Mouse (Mus musculus) small intestine, adult 2 months (tissue): ENCODE results near the gene Srebf1. TPM values are rescaled to one million over a fixed set of nuclear protein-coding genes. Genes with fewer than 3 reads are reported as not detected.

Source experiments
- H3K27ac ChIP-seq: fragments of 200-500 bp; 2 replicates; pipeline ENCODE4 v1.5.1; 2012; ENCODE audit warnings: low read depth, low read length, control low read depth, inconsistent platforms; ENCODE audit not compliant: insufficient read depth
- H3K27me3 ChIP-seq: fragments of 200-500 bp; 2 replicates; pipeline ENCODE4 v1.6.1; 2012; ENCODE audit warnings: mild to moderate bottlenecking, moderate library complexity, low read length, inconsistent platforms; ENCODE audit not compliant: control insufficient read depth, insufficient read depth
- H3K36me3 ChIP-seq: fragments of 200-500 bp; 2 replicates; pipeline ENCODE4 v1.6.1; 2012; ENCODE audit warnings: mild to moderate bottlenecking, low read length, control low read depth, inconsistent platforms; ENCODE audit not compliant: control insufficient read depth, insufficient read depth
- H3K4me1 ChIP-seq: fragments of 200-500 bp; 2 replicates; pipeline ENCODE4 v1.6.1; 2012; ENCODE audit warnings: low read length, inconsistent platforms, mixed read lengths; ENCODE audit not compliant: control insufficient read depth, insufficient read depth, insufficient read length
- H3K4me3 ChIP-seq: fragments of 200-500 bp; 2 replicates; pipeline ENCODE4 v1.5.1; 2012; ENCODE audit warnings: low read depth, mild to moderate bottlenecking, control low read depth, inconsistent platforms, low read length, moderate library complexity
- CTCF ChIP-seq: fragments of 200-500 bp; IDR thresholded peaks from 2 replicates; pipeline ENCODE4 v1.5.1; 2012; ENCODE audit warnings: low read depth, mild to moderate bottlenecking, control low read depth, inconsistent platforms, low read length, moderate library complexity, mixed read lengths; ENCODE audit not compliant: insufficient replicate concordance, insufficient read length; ENCODE audit errors: extremely low read depth
- POLR2A ChIP-seq: fragments of 200-500 bp; IDR thresholded peaks from 2 replicates; pipeline ENCODE4 v1.6.1; 2012; ENCODE audit warnings: low read depth, mild to moderate bottlenecking, control low read depth, inconsistent platforms, low read length, moderate library complexity
- WGBS: fragments of 180-500 bp; shearing (Covaris S2); methylation state at CpG from one replicate; pipeline ENCODE4 v1.1.7; 2018; 5-methylcytosine and 5-hydroxymethylcytosine counted together
- polyA plus RNA-seq: library from polyadenylated mRNA; depleted of rRNA; stranded (reverse); fragments of >200 nt; gene quantifications from 2 replicates; pipeline ENCODE4 v1.2.3, GENCODE M21; 2012

Srebf1 gene
- polyA plus RNA-seq, 1 experiment, result 154 TPM

GRCm38 (mm10) chr11:60197998-60198619 is 24.3 kb downstream of the Srebf1 start:
- H3K27ac ChIP-seq, result no peak overlapping the region
- WGBS, result 81% methylated on average over 24 of the region's 24 CpGs
- no peaks in the 10 kb centered on the region for H3K27me3 ChIP-seq
- peaks cover 51% of the 10 kb centered on the region for H3K36me3 ChIP-seq
- TF ChIP-seq CTCF (no peak), POLR2A (no peak)
- H3K4me3 ChIP-seq, result no peak overlapping the region
- H3K4me1 ChIP-seq, result no peaks in the 10 kb centered on the region; the same call in 1 of the 2 replicates

- WGBS, result 55% methylated on average over 5 of the region's 5 CpGs
- no peak overlapping the region for H3K4me3 ChIP-seq
- no peaks in the 10 kb centered on the region for H3K27me3 ChIP-seq
- peaks cover 34% of the 10 kb centered on the region for H3K36me3 ChIP-seq
- TF ChIP-seq POLR2A, result no peak
- no peak for TF ChIP-seq CTCF
- no peak overlapping the region for H3K27ac ChIP-seq
- H3K4me1 ChIP-seq, result no peaks in the 10 kb centered on the region; the same call in 1 of the 2 replicates
These were observed 26.0 kb downstream of the Srebf1 start for GRCm38 (mm10) chr11:60196344-60196743.

- H3K4me1 ChIP-seq, result no peaks in the 10 kb centered on the region; the same call in 1 of the 2 replicates
- no peak for TF ChIP-seq POLR2A
- peak; percentile 45; the same call in 1 of the 2 replicates for TF ChIP-seq CTCF
- H3K27me3 ChIP-seq, result no peaks in the 10 kb centered on the region
- no peak overlapping the region for H3K4me3 ChIP-seq
- H3K27ac ChIP-seq, result no peak overlapping the region
- peaks cover 22% of the 10 kb centered on the region for H3K36me3 ChIP-seq
These were observed 27.3 kb downstream of the Srebf1 start for GRCm38 (mm10) chr11:60195108-60195507.

DNA sequence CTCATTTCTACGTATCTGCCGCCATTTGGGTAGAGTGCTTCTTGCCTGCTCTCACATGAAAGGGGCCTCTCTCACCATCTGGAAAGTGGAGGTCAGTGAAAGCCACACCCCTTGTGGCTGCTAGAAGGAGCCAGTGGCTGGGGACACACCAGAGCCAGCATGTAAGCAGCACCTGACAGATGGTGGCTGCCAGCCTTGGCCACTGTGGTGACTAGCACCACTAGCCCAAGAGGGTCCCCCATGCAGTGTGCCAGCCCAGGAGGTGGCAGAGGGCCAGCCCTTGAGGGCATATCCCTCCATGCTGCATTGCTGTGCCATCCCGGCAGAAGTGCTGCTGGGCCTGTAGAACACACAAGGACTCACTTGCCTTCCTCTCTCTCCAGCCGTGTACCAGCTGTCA is 28.8 kb downstream of the Srebf1 start:
- no peaks in the 10 kb centered on the region for H3K27me3 ChIP-seq
- H3K4me1 ChIP-seq, result no peaks in the 10 kb centered on the region
- no peak overlapping the region for H3K4me3 ChIP-seq
- H3K27ac ChIP-seq, result no peak overlapping the region
- H3K36me3 ChIP-seq, result peaks cover 11% of the 10 kb centered on the region
- TF ChIP-seq POLR2A, result no peak
- no peak for TF ChIP-seq CTCF
- 89% methylated on average over 4 of the region's 4 CpGs for WGBS

DNA sequence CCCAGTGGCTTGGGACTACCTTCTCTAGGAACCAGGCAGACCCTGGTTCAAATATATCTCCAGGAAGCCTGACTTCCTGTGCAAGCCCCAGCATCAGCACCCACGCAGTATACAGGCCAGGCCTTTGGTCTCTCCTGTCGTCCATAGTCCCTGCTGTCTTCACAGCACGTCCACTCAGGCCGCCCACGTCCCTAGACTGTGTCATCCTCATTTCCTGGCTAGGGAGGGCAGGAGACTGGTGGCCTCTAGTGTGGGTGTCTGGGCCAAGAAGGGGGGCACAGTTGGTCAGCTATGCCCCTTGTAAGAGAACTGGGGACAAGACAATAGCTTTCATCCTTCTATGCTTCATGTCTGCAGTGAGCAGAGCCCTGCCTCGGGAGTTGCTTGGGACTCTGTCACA is 29.8 kb downstream of the Srebf1 start:
- 76% methylated on average over 6 of the region's 6 CpGs for WGBS
- Histone ChIP-seq H3K27me3 (no peaks in the 10 kb centered on the region), H3K4me3 (no peak overlapping the region), H3K4me1 (no peaks in the 10 kb centered on the region), H3K27ac (no peak overlapping the region), H3K36me3 (peaks cover 9% of the 10 kb centered on the region)
- TF ChIP-seq CTCF (no peak), POLR2A (no peak)

- Histone ChIP-seq H3K27me3 (no peaks in the 10 kb centered on the region), H3K36me3 (peaks cover 20% of the 10 kb centered on the region), H3K27ac (no peak overlapping the region), H3K4me1 (peaks cover 6% of the 10 kb centered on the region; the same call in 1 of the 2 replicates), H3K4me3 (no peak overlapping the region)
- 86% methylated on average over 17 of the region's 17 CpGs for WGBS
- TF ChIP-seq POLR2A, result no peak
- no peak for TF ChIP-seq CTCF
These were observed 32.2 kb downstream of the Srebf1 start for GRCm38 (mm10) chr11:60190055-60190641.

DNA sequence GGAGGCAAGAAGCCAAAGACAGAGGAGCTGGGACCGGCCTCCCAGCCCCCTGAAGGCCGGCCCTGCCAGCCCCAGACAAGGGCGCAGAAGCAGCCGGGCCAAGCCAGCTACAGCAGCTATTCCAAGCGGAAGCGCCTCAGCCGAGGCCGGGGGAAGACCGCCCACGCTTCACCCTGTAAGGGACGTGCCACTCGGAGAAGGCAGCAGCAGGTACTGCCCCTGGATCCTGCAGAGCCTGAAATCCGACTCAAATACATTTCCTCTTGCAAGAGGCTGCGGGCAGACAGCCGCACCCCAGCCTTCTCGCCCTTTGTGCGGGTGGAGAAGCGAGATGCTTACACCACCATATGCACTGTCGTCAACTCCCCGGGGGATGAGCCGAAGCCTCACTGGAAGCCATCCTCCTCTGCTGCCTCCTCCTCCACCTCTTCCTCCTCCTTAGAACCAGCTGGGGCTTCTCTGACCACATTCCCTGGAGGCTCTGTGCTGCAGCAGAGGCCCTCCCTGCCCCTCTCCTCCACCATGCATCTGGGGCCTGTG is 32.8 kb downstream of the Srebf1 start:
- Histone ChIP-seq H3K27ac (no peak overlapping the region), H3K4me1 (peaks cover 7% of the 10 kb centered on the region; the same call in 1 of the 2 replicates), H3K4me3 (no peak overlapping the region), H3K36me3 (peaks cover 22% of the 10 kb centered on the region), H3K27me3 (no peaks in the 10 kb centered on the region)
- no peak for TF ChIP-seq CTCF
- no peak for TF ChIP-seq POLR2A
- WGBS, result 88% methylated on average over 21 of the region's 21 CpGs
